Mouse (Mus musculus) brain, embryonic 18.5 days (tissue): ENCODE data around the gene Chek1.

Experiments
- DNase-seq: peaks from one replicate; pipeline ENCODE4 v3.0.0-alpha.2; 2012; ENCODE audit warnings: low read depth, low spot score

Chek1 gene

GRCm38 (mm10) chr9:36727034-36727755 is at the start of gene Chek1:
Gene Chek1, minus strand, starts transcription at chr9:36727065.
- no peak for DNase-seq

GRCm38 (mm10) chr9:36769048-36769413 is 42.2 kb upstream of the Chek1 start:
- DNase-seq, result no peak

- DNase-seq, result no peak
Measured at GRCm38 (mm10) chr9:36768156-36769047, 41.5 kb upstream of the Chek1 start.

GRCm38 (mm10) chr9:36767203-36768143 is 40.6 kb upstream of the Chek1 start, which contains the start of gene Stt3a:
Gene Stt3a, minus strand, starts transcription at chr9:36767679.
- DNase-seq, result peak; percentile 100

- DNase-seq, result no peak
Measured at GRCm38 (mm10) chr9:36764378-36764777, 37.5 kb upstream of the Chek1 start.

GRCm38 (mm10) chr9:36726131-36727033 is 483 bp downstream of the Chek1 start:
- peak; percentile 79 for DNase-seq

- DNase-seq, result no peak
Measured at GRCm38 (mm10) chr9:36716624-36717023, 10.2 kb downstream of the Chek1 start.

- no peak for DNase-seq
Measured at GRCm38 (mm10) chr9:36707304-36707703, 19.6 kb downstream of the Chek1 start.

- no peak for DNase-seq
Measured at GRCm38 (mm10) chr9:36705923-36706322, 20.9 kb downstream of the Chek1 start.

GRCm38 (mm10) chr9:36694276-36694675 is 32.6 kb downstream of the Chek1 start:
- no peak for DNase-seq

- DNase-seq, result no peak
Measured at GRCm38 (mm10) chr9:36692920-36693319, 33.9 kb downstream of the Chek1 start, which contains the start of gene Acrv1. Gene Acrv1, plus strand, starts transcription at chr9:36693220.

GRCm38 (mm10) chr9:36687329-36687728 is 39.5 kb downstream of the Chek1 start:
- no peak for DNase-seq

- no peak for DNase-seq
Measured at GRCm38 (mm10) chr9:36681424-36681823, 45.4 kb downstream of the Chek1 start.
